Mouse (Mus musculus): ENCODE measurements around the gene Rnf183.

DNA sequence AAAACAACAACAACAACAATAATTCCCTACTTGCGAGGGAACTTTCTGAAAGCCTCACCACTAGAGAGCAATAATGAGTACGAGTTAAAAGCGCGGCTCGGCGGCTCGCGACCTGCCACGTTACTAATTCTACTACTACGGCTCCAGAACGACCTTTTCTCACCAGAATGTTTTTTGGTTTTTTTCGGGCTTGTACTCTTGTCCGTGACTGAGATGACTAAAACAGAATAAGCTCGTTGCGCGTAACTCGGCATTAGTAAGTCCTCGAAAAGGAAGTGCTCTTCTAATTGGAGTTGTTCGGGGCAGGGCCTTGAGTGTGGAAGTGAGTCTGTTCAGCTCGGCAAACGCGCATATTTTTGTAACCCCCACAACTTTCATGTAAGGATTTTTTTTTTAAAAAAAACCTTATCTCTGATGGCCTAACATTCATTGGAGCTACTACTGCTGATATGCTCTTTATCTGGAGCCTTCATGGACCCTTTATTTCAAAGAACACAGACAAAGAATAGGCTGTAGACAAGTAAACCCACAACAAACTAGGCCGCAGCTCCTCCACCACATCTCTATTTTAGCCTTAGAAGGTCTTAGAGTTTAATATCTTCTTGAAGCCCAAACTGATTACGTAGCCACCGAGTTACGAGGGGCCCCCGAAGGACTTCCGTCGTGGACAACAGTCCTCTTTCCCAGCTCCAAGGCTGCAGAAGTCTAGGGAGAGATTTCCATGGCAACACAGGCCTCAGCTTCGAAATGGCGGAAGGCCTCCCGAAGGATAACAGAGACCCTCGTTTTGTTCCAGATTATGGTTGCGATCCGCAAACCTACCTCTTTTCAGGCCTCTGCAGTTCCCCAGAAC, 27.1 kb downstream of the Rnf183 start:
- TF ChIP-seq POLR2A (IDR thresholded peaks at IDR 0.05; ENCODE audit: control insufficient read depth, extremely low read depth, insufficient read depth, low read length, poor library complexity) (no peak; the same call in 1 of the 2 replicates), CTCF (IDR thresholded peaks at IDR 0.05; ENCODE audit: borderline replicate concordance, control insufficient read depth, extremely low read depth, insufficient read depth, low read length, poor library complexity) (no peak)
